Mouse (Mus musculus) liver, adult 2 months (tissue): ENCODE measurements around the gene Pnp2. TPM values are rescaled to one million over a fixed set of nuclear protein-coding genes. Genes with fewer than 3 reads are reported as not detected.
"Not testable (repeated sequence)": the region's sequence is repeated elsewhere in the genome, so short reads cannot be mapped to it uniquely, and the experiment has no call there.

Experiments
- DNase-seq: peaks from one replicate; pipeline ENCODE4 v3.0.0-alpha.2; 2011; ENCODE audit warnings: low read depth, low spot score; ENCODE audit errors: extremely low read depth
- H3K27ac ChIP-seq: fragments of 200-500 bp; replicated peaks from 2 replicates; pipeline ENCODE4 v1.5.1; 2012; ENCODE audit warnings: low read depth, mild to moderate bottlenecking, control low read depth, inconsistent platforms, low read length; ENCODE audit not compliant: insufficient read depth
- H3K27me3 ChIP-seq: fragments of 200-500 bp; 2 replicates; pipeline ENCODE4 v1.6.1; 2012; ENCODE audit warnings: mild to moderate bottlenecking, moderate library complexity, low read length, inconsistent platforms; ENCODE audit not compliant: control insufficient read depth, insufficient read depth
- H3K36me3 ChIP-seq: fragments of 200-500 bp; 2 replicates; pipeline ENCODE4 v1.6.1; 2012; ENCODE audit warnings: low read length, inconsistent platforms; ENCODE audit not compliant: control insufficient read depth, insufficient read depth
- H3K4me1 ChIP-seq: fragments of 200-500 bp; 2 replicates; pipeline ENCODE4 v1.6.1; 2011; ENCODE audit warnings: low read length; ENCODE audit not compliant: control insufficient read depth, insufficient read depth
- H3K4me3 ChIP-seq: fragments of 200-500 bp; 2 replicates; pipeline ENCODE4 v1.5.1; 2011; ENCODE audit warnings: low read depth, mild to moderate bottlenecking, control low read depth, low read length, moderate library complexity; ENCODE audit not compliant: insufficient read depth
- H3K79me2 ChIP-seq: fragments of 200-500 bp; 2 replicates; pipeline ENCODE4 v1.6.1; 2012; ENCODE audit warnings: inconsistent platforms, mild to moderate bottlenecking, low read length, moderate library complexity; ENCODE audit not compliant: control insufficient read depth, insufficient read depth
- H3K9ac ChIP-seq: fragments of 200-500 bp; 2 replicates; pipeline ENCODE4 v1.6.1; 2012; ENCODE audit warnings: low read depth, mild to moderate bottlenecking, control low read depth, inconsistent platforms, low read length
- CTCF ChIP-seq: fragments of 200-500 bp; IDR thresholded peaks from 2 replicates; pipeline ENCODE4 v1.5.1; 2011; ENCODE audit warnings: low read depth, low read length, control low read depth
- POLR2A ChIP-seq: fragments of 200-500 bp; IDR thresholded peaks from 2 replicates; pipeline ENCODE4 v1.6.1; 2011; ENCODE audit warnings: low read length, control low read depth; ENCODE audit not compliant: insufficient read depth; ENCODE audit errors: extremely low read depth
- WGBS: fragments of 180-500 bp; shearing (Covaris S2); methylation state at CpG from one replicate; pipeline ENCODE4 v1.1.7; 2018; 5-methylcytosine and 5-hydroxymethylcytosine counted together
- polyA plus RNA-seq: library from polyadenylated mRNA; depleted of rRNA; stranded (reverse); fragments of >200 nt; gene quantifications from 2 replicates; pipeline ENCODE4 v1.2.3, GENCODE M21; 2012
- total RNA-seq: library from RNA; depleted of rRNA; stranded (reverse); fragments of >200 nt; gene quantifications from 2 replicates; pipeline ENCODE4 v1.2.3, GENCODE M21; 2014

The Pnp2 gene
- total and polyA plus RNA-seq, 2 experiments: 1.1 TPM; not detected in 1

DNA sequence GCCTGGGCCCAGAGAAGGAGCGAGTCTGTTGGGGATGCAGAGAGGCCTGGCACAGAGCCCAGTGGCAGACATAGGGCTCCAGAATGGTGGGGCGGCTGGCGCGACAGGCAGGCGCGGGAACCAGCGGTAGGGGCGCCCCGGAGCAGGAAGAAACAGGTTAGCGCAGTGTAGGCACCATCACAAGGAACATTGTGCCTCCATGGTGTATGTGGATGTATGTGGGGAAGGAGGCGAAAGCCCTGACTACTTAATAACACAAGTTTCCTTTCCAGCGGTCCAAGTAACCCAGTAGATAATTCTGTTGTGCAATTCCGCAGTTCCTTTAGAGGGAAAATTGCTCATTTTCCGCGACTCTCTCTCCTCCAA, 11.1 kb upstream of the Pnp2 start:
- peak overlapping the region; percentile 67 for H3K4me3 ChIP-seq
- H3K36me3 ChIP-seq, H3K4me1 ChIP-seq, H3K79me2 ChIP-seq, H3K27me3 ChIP-seq: not testable (repeated sequence)
- TF ChIP-seq CTCF: peak; percentile 23; the same call in 1 of the 2 replicates
- H3K27ac ChIP-seq: peak overlapping the region; percentile 94
- peak overlapping the region; percentile 70 for H3K9ac ChIP-seq
- WGBS: under 1% methylated on average over 15 of the region's 15 CpGs
- peak; percentile 46 for DNase-seq

DNA sequence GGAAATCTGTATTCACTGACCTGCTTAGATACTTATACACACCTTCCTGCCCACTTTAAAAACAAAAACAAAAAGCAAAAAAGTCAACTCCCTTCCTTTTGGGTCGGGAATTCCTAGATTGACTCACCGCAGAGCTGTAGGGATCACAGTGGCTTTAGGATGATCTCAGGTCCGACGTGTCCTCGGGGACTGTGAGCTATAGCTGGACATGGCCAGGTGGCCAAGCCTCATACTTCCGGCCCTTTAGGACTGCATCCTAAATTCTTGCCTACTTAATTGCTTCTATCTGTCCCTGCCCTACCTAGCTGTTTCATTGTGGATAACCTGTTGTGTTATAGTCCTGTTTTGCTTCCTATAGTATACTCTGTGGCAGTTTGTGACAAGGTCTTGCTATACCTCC, 10.7 kb upstream of the Pnp2 start:
- H3K4me3 ChIP-seq: peak overlapping the region; percentile 67
- H3K79me2 ChIP-seq, H3K4me1 ChIP-seq, DNase-seq, H3K27me3 ChIP-seq, H3K36me3 ChIP-seq: not testable (repeated sequence)
- 2% methylated on average over 6 of the region's 6 CpGs for WGBS
- peak overlapping the region; percentile 70; the same call in 1 of the 2 replicates for H3K9ac ChIP-seq
- H3K27ac ChIP-seq: peak overlapping the region; percentile 94

DNA sequence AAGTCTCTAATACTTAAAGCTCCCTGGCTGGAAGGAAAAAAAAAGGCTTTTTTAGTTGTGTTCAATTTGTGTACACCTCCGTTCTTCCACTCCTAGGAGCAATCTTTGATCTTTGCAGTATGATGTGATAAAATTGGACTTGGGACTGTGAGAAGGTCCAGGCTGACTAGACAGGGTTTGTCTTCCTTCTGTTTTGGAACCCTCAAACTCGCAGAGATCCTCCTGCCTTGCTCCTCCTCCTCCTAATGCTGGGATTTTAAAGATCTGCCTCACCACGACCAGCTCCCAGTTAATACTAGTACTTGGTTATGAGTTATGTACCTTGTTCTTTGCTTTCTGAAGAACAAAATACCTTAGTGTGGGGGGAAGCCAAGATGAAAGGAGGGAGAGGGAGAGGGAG, 10.3 kb upstream of the Pnp2 start:
- H3K9ac ChIP-seq: peak overlapping the region; percentile 52; the same call in 1 of the 2 replicates
- not testable (repeated sequence) for H3K36me3 ChIP-seq, H3K79me2 ChIP-seq, H3K27me3 ChIP-seq, H3K4me1 ChIP-seq
- peak overlapping the region; percentile 52 for H3K4me3 ChIP-seq
- DNase-seq: peak; percentile 69
- under 1% methylated on average over 3 of the region's 3 CpGs for WGBS
- peak overlapping the region; percentile 94 for H3K27ac ChIP-seq

DNA sequence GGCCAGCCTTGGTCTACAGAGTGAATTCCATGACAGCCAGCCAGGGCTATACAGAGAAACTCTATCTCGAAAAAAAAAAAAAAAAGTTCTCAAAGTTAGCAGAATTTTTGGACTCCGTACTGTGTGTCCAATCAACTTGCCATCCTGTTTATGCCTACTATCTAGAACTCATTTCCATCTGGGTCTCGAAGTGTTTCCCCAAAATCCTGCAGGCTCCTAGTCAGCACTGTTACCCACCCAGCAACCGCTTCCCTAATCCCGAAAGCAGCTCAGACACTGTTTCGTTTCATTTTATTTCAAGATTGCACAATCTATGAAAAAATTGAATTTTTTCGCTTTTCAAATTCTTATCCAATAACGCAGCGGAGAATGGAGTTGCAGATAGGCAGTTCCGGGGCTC, 305 bp upstream of the Pnp2 start:
- no peak overlapping the region for H3K9ac ChIP-seq
- no peak for TF ChIP-seq POLR2A
- no peak overlapping the region for H3K4me3 ChIP-seq
- H3K79me2 ChIP-seq: no peaks in the 10 kb centered on the region
- H3K27me3 ChIP-seq: no peaks in the 10 kb centered on the region
- WGBS: 62% methylated on average over 10 of the region's 10 CpGs
- peak; percentile 24 for DNase-seq
- H3K27ac ChIP-seq: no peak overlapping the region
- peaks cover 12% of the 10 kb centered on the region for H3K36me3 ChIP-seq
- peaks cover 4% of the 10 kb centered on the region; the same call in 1 of the 2 replicates for H3K4me1 ChIP-seq

DNA sequence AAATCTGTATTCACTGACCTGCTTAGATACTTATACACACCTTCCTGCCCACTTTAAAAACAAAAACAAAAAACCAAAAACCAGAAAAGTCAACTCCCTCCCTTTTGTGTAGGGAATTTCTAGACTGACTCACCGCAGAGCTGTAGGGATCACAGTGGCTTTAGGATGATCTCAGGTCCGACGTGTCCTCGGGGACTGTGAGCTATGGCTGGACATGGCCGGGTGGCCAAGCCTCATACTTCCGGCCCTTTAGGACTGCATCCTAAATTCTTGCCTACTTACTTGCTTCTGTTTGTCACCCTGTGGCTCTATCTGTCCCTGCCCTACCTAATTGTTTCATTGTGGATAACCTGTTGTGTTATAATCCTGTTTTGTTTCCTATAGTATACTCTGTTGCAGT, 932 bp downstream of the Pnp2 start:
- peak overlapping the region; percentile 22; the same call in 1 of the 2 replicates for H3K4me3 ChIP-seq
- not testable (repeated sequence) for H3K79me2 ChIP-seq, H3K36me3 ChIP-seq, DNase-seq, H3K9ac ChIP-seq, H3K4me1 ChIP-seq, H3K27me3 ChIP-seq
- peak overlapping the region; percentile 73 for H3K27ac ChIP-seq
- 89% methylated on average over 6 of the region's 6 CpGs for WGBS

DNA sequence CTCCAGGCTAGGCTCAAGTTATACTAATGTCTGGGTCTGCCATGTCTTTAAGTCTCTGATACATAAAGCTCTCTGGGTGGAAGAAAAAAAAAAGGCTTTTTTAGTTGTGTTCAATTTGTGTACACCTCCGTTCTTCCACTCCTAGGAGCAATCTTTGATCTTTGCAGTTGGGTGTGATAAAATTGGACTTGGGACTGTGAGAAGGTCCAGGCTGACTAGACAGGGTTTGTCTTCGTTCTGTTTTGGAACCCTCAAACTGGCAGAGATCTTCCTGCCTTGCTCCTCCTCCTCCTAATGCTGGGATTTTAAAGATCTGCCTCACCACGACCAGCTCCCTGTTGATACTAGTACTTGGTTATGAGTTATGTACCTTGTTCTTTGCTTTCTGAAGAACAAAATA, 1.4 kb downstream of the Pnp2 start:
- H3K4me3 ChIP-seq: not testable (repeated sequence)

DNA sequence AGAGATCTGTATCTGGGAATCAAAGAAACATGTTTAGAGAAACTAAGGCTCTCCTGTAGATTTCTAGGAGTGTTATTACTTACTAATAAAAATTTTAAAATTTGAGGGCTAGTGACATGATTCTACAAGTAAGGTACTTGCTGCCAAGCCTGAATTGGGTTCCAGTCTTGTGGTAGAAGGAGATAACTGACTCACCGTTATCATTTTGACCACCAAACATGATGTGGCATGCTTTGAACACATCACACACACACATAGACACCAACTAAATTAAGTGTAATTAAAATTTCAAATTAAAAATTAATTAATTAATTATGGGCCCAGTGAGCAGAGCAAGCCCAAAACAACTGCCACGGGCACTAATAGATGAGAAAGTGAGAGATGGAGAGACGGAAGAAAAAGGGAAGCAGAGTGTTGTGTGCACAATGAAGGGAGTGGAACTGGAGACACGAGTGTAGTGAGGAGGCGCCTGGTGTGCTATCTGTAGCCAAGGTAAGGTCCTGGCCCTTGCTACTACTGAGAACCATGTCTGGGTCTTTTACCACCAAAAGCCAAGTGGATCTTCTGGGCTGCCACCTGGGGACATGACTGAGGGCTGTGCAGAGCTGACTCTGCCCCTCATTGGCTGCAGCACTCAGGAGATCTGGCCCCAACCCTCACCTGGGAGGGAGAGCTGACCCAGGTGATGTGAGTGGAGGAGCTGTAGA, 2.6 kb downstream of the Pnp2 start:
- not testable (repeated sequence) for DNase-seq, H3K79me2 ChIP-seq, H3K9ac ChIP-seq, H3K4me1 ChIP-seq, H3K36me3 ChIP-seq, H3K27ac ChIP-seq, H3K27me3 ChIP-seq, H3K4me3 ChIP-seq
- 97% methylated on average over 5 of the region's 5 CpGs for WGBS

More for the DNA sequence above, 1.4 kb downstream of the Pnp2 start:
- H3K9ac ChIP-seq, H3K4me1 ChIP-seq, H3K79me2 ChIP-seq, H3K27me3 ChIP-seq, H3K36me3 ChIP-seq: not testable (repeated sequence)
- DNase-seq: peak; percentile 71
- 14% methylated on average over 3 of the region's 3 CpGs for WGBS
- H3K27ac ChIP-seq: peak overlapping the region; percentile 61
